Mouse (Mus musculus) 416B (cell line): ENCODE results near the gene Pwwp2a.

ENCODE experiments used
- DNase-seq: peaks from one replicate; pipeline ENCODE4 v3.0.0; 2011; ENCODE audit warnings: low read depth

Pwwp2a gene

DNA sequence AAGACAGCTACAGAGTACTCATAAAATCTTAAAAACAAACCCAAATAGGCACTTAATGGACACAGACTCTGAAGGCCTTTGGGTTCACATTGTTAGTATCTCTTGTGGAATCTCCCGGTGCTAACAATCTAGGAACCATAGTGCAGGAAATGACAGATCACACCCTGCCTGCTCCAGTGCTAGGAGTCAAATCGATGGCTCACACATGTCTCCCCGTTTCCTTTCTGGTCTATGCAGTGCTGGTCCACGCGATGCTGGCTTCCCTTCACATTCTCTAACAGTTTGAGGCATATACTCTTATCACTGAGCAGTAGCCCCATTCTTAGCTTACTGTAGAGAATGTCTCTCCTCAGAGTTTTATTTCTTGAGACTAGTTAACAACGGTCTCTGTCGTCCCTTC, 46.0 kb downstream of the Pwwp2a start:
- peak; percentile 98 for DNase-seq

DNA sequence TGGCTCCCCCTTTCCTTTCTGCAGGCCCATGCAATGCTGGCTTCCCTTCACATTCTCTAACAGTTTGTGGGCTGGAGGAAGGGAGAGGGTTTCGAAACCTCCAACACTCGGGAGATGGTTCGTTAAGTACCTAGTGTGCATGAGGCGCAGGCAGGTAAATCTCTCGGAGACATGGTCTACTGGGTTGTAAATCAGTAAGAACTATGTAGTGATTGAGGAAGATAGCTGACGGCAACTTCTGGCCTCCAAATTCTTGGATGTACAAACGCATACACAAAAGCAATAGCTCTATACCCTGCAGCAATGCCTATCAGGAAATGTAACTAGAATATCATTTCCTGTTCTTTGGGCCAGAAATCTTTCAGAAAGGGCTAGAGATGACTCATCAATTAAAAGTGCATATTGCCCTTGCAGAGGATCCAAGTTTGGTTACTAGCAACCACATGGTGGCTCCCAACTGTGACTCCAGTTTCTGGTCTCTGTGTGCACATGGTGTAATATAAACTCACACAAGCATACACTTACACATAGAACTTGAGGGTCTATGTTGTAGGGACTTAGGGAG, 47.0 kb downstream of the Pwwp2a start:
- DNase-seq, result peak; percentile 96

DNA sequence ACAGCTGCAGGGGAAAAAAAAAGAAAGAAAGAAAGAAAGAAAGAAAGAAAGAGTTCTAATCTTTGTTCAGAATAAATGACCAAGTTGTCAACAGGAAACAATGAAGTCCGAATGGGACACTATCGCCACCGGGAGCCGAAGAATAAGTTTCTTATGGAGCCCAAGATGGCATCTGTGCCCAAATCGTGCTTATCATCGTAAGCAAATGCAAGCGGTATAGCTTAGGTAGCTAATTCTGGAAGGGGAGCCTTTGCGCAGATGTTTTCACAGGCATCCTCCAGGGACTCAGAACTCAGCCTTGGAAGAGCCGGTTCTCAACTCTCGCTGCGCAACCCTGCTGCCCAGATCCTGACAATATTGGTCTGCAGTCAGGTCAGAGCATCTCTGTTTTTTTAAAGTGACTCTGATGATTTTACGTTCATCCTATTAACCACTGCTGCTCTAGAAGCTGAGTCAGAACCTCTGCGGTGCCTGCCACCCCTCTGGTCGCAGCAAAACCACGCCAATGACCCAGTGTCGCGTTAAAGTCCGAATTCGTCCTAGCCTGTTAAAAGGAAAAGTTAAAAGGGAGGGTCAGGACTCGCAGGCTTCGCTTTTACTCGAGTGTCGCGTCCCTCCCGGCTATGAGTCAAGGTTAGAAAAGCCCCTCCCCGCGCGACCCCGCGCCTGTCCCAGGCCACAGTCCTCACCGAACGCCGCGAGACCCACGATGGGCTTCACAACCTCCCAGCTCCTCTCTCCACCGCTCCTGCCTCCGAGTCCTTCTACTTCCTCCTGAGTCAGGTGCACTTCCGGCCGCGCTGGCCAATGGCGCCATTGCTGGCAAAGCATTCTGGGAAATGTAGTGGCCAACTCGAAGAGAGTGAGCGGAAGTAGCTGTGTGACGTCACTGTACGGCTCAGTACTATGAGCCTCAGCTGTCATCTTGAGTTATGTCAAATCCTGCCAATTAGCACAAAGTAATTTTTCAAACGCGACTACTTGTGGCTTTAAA, 65.7 kb downstream of the Pwwp2a start, which contains the start of gene Ttc1:
Gene Ttc1, minus strand, starts transcription at position 776 of the 994 bp plus-strand sequence.
- DNase-seq, result peak; percentile 99

DNA sequence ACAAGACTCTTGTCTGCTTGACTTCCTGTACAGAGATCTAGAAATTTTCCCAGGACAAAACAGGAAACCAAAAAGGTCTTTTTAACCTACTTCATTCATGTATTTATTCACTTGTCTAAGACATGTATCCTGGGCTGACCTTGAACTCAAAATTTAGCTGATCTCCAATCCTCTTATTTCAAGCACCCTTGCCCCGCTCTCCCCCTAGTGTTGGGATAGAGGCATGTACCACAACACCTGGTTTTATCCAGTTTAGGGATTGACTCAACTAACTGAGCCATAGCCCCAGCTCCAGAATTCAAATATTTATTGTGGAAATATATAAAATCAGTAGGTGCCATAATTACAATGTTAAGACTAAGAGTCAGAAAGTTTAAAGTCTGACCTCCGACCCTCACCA, 69.7 kb downstream of the Pwwp2a start:
- peak; percentile 69 for DNase-seq

DNA sequence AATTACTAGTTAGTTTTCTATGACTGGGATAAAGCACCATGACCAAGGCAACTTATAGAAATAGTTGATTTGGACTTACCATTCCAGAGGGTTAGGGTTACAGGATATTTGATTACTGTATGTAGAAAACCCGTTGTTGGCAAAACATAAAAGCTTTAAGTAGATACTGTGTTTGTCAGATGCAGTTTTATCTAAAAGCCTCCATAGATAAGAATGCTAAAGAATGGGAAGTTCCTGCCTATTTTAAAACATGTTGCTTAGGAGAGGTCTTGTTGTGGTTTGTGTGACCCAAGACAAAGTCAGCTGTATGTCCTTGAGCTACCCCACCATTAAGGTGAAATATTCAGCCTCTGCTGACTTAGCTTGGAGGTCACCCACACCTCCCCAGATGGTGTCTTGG, 72.8 kb downstream of the Pwwp2a start:
- DNase-seq, result no peak

DNA sequence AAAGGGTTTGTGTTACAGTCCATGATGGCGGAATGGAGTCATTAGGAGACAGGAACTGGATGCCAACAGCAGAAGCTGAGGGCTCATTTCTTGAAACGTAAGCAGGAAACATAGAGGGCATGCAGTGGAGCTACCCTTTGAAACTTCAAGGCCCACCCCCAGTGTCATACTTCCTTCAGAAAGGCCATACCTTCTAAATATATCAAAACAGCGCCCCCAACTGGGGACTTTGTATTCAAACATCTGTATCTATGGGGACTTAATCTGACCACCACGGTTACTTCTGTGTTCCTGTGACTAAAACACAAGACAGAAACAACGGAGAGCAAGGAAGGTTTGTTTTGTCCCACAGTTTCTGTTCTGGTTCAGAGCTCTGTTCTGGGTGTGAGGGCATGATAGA, 73.6 kb downstream of the Pwwp2a start:
- peak; percentile 87 for DNase-seq

DNA sequence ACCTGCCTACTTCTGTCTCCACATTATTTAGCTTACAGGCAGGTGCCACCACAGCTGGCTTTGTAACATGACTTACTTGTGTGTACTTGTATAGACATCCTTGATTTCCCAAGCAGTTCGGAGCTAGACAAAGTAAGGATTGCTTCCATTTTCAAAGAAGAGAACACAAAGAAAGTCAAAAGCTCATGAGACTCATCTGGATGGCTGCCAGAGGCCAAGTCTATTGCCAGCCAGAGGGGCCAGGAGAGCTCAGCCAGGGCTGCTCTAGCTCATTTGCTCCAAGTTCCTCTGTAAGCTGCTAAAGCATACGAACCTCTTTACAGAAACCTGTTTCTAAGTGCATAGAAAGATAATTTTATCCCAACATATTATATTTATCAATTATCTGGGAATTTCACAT, 76.6 kb downstream of the Pwwp2a start:
- no peak for DNase-seq

DNA sequence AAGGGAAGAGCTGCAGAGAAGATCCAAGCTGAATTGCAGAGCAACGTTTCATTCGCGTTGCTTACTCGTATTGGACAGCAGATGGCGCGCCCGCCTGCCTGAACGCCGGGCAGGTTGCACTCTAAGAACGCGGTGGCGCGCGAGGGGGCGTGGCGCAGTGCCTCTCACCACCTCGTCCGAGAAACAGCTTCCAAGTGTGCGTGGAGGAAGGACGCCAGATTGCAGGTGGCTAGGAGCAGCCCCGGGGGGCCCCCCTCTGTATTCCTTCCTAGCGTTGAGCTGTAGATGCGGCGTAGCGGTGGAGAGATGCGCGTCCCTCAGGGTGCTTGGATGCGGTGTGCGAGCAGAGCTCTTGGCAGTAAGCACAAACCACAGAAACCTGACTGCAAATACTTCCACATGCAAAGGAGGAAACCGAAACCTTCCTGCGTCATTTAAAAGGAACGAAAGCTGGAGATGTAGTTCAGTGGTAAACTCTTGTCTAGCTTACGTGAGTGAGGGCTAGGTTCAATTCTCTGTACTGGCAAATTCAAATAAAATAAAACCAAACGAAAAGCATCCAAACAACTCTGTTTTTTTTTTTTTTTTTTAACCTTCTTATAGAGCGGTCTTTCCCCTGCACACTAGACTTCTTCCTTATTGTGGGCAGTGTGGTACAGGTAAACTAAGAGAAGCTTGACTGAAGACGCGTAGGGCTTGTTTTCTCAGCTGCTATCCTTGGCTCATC, 85.3 kb downstream of the Pwwp2a start:
- peak; percentile 80 for DNase-seq

DNA sequence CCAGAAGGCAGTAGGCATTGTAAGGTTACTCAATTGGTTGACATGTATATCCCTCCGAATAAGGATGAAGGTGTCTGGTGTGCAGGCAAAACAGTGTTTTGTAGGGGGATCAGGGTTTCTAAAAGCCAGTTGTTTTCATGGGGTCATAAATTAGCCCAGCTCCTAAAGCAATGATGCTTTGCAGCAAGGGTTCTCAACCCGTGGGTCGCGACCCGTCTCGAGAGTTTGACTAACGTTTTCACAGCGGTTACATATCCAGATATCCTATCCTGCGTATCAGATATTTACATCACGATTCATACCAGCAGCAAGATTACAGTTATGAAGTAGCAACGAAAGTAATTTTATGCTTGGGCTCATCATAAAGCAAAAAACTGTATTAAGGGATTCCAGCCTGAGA, 86.0 kb downstream of the Pwwp2a start:
- no peak for DNase-seq

DNA sequence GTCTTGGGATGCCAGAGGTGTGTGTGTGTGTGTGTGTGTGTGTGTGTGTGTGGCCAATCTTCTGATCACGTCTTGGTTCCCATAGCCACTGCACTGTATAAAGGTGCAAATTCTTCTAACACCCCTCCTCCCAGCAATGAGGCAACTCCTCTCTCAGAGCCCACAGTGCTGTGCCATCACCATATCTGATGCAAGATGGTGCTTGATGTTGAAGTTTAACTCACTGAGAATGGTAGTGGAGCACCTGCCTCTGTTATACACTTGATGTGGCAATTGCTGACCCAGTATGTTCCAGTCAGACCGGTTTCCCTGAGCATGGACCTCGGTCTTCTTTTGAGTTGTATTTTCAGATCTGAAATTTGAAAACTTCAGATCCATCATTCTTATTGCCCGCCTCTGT, 88.3 kb downstream of the Pwwp2a start:
- no peak for DNase-seq
